Mouse (Mus musculus) myocyte (in vitro differentiated cells): Measurements from ENCODE around the gene Siae. TPM values are rescaled to one million over a fixed set of nuclear protein-coding genes. Genes with fewer than 3 reads are reported as not detected.

Experiments used
- H3K27me3 ChIP-seq: one replicate; pipeline ENCODE4 v1.6.1; 2011; ENCODE audit not compliant: control insufficient read depth, insufficient read depth, insufficient read length
- H3K36me3 ChIP-seq: one replicate; pipeline ENCODE4 v1.6.1; 2011; ENCODE audit not compliant: control insufficient read depth, insufficient read depth
- H3K4me2 ChIP-seq: one replicate; pipeline ENCODE4 v1.6.1; 2011; ENCODE audit warnings: low read depth, control low read depth
- H3K4me3 ChIP-seq: one replicate; pipeline ENCODE4 v1.5.1; 2011; ENCODE audit warnings: mild to moderate bottlenecking, control low read depth, moderate library complexity
- H3K79me2 ChIP-seq: one replicate; pipeline ENCODE4 v1.6.1; 2011; ENCODE audit not compliant: control insufficient read depth, insufficient read depth
- H3ac ChIP-seq: one replicate; pipeline ENCODE4 v1.6.1; 2011; ENCODE audit not compliant: control insufficient read depth, insufficient read length
- E2F4 ChIP-seq: IDR thresholded peaks from one replicate; pipeline ENCODE4 v1.6.1; 2011; ENCODE audit warnings: mild to moderate bottlenecking, control low read depth, moderate library complexity; ENCODE audit not compliant: insufficient read depth
- MAX ChIP-seq: IDR thresholded peaks from one replicate; pipeline ENCODE4 v1.6.1; 2011; ENCODE audit warnings: low read depth, mild to moderate bottlenecking, control low read depth
- MYOD1 ChIP-seq, 3 experiments: IDR thresholded peaks; one replicate each; pipeline ENCODE4 v1.6.1; 2011; ENCODE audit warnings: control low read depth in 2 of 3, low read depth in 2 of 3, mild to moderate bottlenecking in 2 of 3, moderate library complexity in 1 of 3; ENCODE audit not compliant: insufficient read length in 2 of 3, control insufficient read depth in 1 of 3
- MYOG ChIP-seq, 3 experiments: IDR thresholded peaks; one replicate each; pipeline ENCODE4 v1.6.1; 2011; ENCODE audit warnings: control low read depth in 2 of 3, low read depth in 2 of 3, mild to moderate bottlenecking in 2 of 3; ENCODE audit not compliant: insufficient read length in 2 of 3, control insufficient read depth in 1 of 3, insufficient read depth in 1 of 3
- POLR2A ChIP-seq: IDR thresholded peaks from one replicate; pipeline ENCODE4 v1.6.1; 2011; ENCODE audit warnings: low read depth, mild to moderate bottlenecking, control low read depth, moderate library complexity; ENCODE audit not compliant: insufficient read length
- POLR2AphosphoS2 ChIP-seq: IDR thresholded peaks from one replicate; pipeline ENCODE4 v1.6.1; 2011; ENCODE audit warnings: low read depth, control low read depth; ENCODE audit not compliant: insufficient read length
- REST ChIP-seq: IDR thresholded peaks from one replicate; pipeline ENCODE4 v1.6.1; 2011; ENCODE audit warnings: mild to moderate bottlenecking, control low read depth, moderate library complexity; ENCODE audit not compliant: insufficient read depth, insufficient read length
- TCF12 ChIP-seq: IDR thresholded peaks from one replicate; pipeline ENCODE4 v1.6.1; 2011; ENCODE audit warnings: mild to moderate bottlenecking, control low read depth; ENCODE audit not compliant: poor library complexity, insufficient read depth, severe bottlenecking
- USF1 ChIP-seq: IDR thresholded peaks from one replicate; pipeline ENCODE4 v1.6.1; 2011; ENCODE audit warnings: low read depth, mild to moderate bottlenecking, control low read depth, moderate library complexity
- polyA plus RNA-seq: library from polyadenylated mRNA; unstranded; fragments of >200 nt; fragmentation: generic; extraction: Trizol; gene quantifications from one replicate; pipeline ENCODE4 v1.2.1, GENCODE M21; 2012; ENCODE audit warnings: missing spikeins

Siae gene
- polyA plus RNA-seq, 1 experiment: 0.60 TPM

DNA sequence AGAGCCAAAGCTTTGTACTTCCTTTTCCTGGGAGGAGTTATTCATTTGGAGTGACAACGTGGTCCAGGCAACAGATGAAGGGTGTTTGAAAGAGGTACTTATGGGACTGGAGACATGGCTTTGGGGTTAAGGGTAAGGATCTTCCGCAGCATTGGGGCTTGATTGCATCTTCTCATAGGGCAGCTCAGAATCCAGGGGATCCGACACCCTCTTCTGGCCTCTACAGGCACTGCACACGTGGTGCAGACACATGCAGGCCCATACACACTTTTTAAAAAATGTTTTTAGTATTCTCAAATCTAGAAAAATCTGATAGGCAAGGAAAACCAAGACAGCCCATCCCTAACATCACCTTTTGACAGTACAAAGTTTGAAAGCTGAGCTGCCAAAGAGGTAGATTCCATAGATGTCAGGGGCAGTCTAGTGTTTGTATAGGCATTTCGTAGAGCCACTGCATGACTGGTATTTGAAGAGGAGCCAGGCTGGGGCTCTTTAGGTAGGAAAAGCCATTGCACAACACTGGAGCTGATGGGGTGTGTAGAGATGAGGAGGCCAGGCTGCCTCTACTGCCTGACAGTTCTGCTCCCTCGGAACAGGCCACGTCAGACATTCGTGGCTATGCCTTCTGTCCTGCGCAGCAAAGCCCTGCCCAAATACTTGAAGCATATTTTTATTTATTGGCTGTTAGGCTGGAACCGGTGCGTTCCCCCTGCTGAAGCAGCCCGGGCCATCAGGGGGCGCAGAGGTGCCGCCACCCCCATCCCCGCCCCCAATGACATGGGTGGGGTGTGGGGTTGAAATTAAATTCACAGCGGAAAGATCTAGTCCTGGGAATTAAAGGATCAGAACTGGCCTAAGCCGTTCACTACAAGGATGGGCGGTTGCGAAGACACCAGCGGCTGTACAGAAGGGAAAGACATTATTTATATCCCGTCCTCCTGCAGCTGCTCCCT is 28.8 kb upstream of the Siae start:
- H3K27me3 ChIP-seq: no peaks in the 10 kb centered on the region
- H3K36me3 ChIP-seq: peaks cover 6% of the 10 kb centered on the region
- no peak for TF ChIP-seq REST
- no peak overlapping the region for H3K4me3 ChIP-seq
- H3K79me2 ChIP-seq: no peaks in the 10 kb centered on the region
- H3ac ChIP-seq: no peak overlapping the region
- no peak overlapping the region for H3K4me2 ChIP-seq

DNA sequence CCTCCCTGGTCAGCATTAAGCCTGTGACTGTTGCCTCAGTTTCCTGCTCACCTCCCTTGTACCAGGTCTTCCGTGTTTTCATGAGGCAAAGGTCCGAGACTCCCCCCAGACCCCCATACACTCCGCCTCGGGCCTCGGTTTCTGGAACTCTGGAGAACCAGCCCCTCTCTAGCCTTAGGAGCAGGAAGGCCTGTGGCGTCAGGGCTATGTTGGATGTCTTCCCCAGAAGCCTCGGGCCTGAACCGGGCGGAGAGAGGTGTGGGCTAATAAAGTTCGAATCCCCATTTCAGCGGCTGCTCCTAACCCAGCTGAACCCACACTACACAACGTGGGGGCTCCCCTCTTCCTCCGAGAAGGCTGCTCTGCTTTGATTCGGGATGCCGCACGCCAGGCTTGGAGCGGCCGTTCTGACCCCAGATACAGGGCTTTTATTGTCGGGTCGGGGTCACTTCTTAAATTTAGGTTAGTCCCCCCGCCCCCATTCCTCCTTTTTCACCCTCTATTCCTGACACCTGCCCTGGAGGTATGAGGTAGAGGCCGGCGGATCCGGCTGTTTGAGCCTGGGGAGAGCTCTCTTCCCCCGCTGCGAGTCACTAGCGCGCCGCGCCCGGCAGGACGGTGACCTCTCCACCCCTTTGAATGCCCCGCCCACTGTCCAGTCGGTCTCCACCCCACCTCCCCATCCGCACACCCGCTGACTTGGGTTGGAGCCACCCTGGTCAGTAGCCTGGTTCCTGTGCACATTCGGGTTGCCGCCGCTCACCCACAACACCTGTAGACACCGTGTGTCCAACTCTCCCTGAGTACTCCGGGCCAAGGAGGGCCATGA is 27.9 kb upstream of the Siae start, which contains the start of gene Esam:
Esam (plus strand) TSS at position 683 of the 829 bp plus-strand sequence.
- no peaks in the 10 kb centered on the region for H3K27me3 ChIP-seq
- no peak for TF ChIP-seq POLR2AphosphoS2
- TF ChIP-seq POLR2A: peak; percentile 15

DNA sequence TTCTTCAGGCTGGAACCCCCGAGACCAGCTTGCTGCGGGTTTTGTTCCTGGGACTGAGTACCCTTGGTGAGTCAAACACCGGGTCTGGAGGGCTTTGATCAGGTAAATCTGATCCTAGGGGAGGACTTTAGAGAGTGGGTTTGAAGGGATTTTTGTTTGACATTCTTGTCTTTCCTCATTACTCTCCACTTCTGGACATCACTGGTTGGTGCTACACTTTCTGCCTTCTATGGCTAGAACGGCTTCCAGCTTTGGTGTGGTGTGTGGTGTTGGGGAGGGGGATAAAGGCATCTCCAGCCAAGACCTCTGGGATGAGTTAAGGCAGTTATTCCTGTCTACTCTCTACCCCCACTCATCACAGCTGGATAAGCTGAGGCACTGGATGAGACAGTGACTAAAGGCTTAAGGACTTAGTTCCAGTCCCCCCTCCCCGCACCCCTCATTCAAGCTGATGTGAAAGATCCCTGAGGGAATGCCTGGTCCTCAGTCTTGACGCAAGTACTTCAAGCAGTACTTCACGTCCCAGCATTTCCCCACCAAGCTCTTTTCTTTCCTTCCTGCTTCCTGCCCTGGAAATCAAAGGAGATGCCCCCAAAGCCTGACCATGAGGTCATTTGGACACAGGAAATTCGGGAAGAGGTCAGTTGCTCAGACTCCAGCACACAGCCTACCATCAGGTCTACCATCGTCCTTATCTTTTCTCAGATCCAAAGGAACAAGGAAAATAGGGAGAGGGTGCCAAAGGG is 27.1 kb upstream of the Siae start:
- no peak overlapping the region for H3ac ChIP-seq
- no peaks in the 10 kb centered on the region for H3K79me2 ChIP-seq
- no peaks in the 10 kb centered on the region for H3K36me3 ChIP-seq
- no peak overlapping the region for H3K4me2 ChIP-seq
- no peak for TF ChIP-seq MYOD1 (IDR thresholded peaks at IDR 0.05; ENCODE audit: control insufficient read depth in 1 of 3, insufficient read length in 2 of 3, low read depth in 2 of 3)
- TF ChIP-seq USF1: no peak
- TF ChIP-seq TCF12: no peak
- TF ChIP-seq MYOG (IDR thresholded peaks at IDR 0.05; ENCODE audit: control insufficient read depth in 1 of 3, insufficient read depth in 1 of 3, insufficient read length in 2 of 3, low read depth in 2 of 3): no peak
- TF ChIP-seq MAX: no peak
- no peak for TF ChIP-seq E2F4
- no peak for TF ChIP-seq POLR2AphosphoS2
- no peaks in the 10 kb centered on the region for H3K27me3 ChIP-seq
- H3K4me3 ChIP-seq: no peak overlapping the region

More for the DNA sequence above, 27.9 kb upstream of the Siae start, which contains the start of gene Esam:
- Histone ChIP-seq H3K79me2 (no peaks in the 10 kb centered on the region), H3K36me3 (peaks cover 3% of the 10 kb centered on the region), H3K4me2 (no peak within 1 kb of the TSS), H3ac (no peak within 1 kb of the TSS), H3K4me3 (no peak within 1 kb of the TSS)

DNA sequence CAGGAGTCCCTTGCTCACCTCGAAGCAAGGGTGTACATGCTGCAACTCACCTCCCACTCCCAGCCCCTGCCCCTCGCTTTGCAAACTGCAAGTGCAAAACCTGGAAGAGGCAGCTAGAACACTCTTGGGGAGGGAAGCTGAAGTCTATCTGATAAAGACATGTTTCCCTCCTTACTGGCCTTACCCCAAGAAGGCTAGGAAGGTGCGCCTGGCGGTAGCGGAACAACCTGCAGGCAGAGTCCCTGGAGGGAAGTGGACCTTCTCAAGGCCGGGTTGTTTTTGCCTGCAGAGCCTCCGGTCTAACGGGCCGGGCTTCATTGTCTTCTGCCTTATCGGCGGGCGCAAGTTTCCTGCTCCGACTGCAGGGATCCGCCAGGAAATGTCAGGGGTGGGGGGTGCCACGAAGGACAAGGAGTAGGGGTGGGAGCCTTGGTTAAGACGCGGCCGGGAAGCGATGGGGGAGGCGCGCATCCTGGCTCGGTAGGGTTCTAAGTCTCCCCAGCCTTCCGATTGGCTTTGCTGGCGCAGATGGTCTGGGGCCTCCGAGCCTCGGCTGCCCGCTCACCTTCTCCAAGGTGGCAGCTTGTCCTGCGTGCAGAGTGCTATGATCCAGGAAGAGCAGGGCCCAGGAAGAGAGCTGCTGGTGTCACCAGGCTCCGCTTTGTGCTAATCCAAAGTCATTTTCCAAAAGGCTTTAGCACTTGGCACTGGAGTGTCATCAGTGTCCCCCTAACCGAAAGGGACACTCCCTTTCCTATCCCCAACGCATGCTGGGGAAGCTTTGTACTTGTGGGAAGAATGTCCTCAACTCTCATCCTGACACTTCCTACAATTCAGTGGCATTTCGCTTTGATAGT is 25.2 kb upstream of the Siae start:
- Histone ChIP-seq H3K4me3 (no peak overlapping the region), H3ac (no peak overlapping the region), H3K36me3 (no peaks in the 10 kb centered on the region), H3K79me2 (no peaks in the 10 kb centered on the region), H3K27me3 (no peaks in the 10 kb centered on the region), H3K4me2 (no peak overlapping the region)
- no peak for TF ChIP-seq REST

DNA sequence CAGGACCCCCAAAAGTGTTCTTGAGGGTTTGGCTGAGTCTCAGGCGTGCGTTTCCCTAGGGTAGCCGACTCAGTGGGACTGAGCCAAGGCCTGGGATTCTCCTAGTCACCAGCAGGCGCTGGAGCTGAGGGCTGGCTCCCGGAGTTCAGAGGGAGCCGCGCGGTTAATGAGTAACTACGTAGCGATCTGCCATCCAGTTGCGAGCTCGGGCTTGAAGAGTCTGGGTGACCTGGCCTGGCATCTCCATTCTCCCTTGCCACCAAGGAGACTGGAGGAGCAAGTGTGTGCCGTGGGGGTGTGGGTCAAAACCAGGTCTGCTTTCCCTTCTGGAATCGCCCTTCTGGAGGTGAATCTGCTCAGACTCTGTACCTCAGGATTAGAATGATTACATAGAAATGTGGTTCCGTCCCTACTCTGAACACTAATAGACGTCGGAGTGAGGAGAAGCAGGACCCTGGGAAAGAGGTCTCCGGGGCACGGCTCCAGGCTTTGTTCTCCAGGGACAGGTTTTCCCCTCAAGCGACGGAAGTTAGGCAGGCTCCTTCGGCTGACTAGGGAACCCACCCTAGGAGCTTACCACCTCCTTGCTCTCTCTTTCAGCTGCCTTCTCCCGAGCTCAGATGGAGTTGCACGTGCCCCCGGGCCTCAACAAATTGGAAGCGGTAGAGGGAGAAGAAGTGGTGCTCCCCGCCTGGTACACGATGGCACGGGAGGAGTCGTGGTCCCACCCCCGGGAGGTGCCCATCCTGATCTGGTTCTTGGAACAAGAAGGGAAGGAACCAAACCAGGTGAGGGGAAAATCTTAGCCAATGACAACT is 24.4 kb upstream of the Siae start:
- no peak for TF ChIP-seq REST
- no peak for TF ChIP-seq MYOG (IDR thresholded peaks at IDR 0.05; ENCODE audit: control insufficient read depth in 1 of 3, insufficient read depth in 1 of 3, insufficient read length in 2 of 3, low read depth in 2 of 3)
- H3K79me2 ChIP-seq: no peaks in the 10 kb centered on the region
- H3K27me3 ChIP-seq: no peaks in the 10 kb centered on the region
- no peak overlapping the region for H3K4me2 ChIP-seq
- H3K36me3 ChIP-seq: no peaks in the 10 kb centered on the region
- H3ac ChIP-seq: no peak overlapping the region
- H3K4me3 ChIP-seq: no peak overlapping the region
